Mouse (Mus musculus): Measurements from ENCODE around the gene Ier2.
"Not testable (repeated sequence)": the region's sequence is repeated elsewhere in the genome, so short reads cannot be mapped to it uniquely, and the experiment has no call there.

Ier2 gene

DNA sequence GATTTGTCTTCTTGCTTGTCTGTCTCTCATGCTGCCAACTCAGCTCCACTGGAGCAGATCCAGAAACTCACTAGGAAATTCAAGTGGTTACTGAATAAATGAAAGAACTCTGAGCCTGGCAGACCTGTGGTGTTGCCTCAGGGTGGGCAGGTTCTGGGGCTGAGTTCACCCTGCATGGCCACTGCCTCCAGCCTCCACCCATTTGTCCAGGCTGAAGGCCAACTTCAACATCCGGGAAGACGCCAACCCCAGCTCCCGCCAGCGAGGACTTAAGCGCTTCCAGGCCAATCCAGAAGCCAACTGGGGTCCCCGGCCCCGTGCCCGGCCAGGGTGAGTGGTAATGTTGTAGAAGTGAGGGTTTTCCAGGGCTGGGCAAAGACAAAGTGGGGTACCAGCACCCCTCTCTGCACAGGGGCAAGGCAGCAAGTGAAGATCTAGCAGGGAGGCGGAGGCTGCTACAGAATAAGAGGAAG, 36.3 kb upstream of the Ier2 start:
- CTCF ChIA-PET = interaction anchor here (0.6 to 0.9 kb wide), 4 partner anchors 9 to 805 kb away, joined by 3 to 4 read pairs (median 3); no protein-coding TSS in a partner anchor

DNA sequence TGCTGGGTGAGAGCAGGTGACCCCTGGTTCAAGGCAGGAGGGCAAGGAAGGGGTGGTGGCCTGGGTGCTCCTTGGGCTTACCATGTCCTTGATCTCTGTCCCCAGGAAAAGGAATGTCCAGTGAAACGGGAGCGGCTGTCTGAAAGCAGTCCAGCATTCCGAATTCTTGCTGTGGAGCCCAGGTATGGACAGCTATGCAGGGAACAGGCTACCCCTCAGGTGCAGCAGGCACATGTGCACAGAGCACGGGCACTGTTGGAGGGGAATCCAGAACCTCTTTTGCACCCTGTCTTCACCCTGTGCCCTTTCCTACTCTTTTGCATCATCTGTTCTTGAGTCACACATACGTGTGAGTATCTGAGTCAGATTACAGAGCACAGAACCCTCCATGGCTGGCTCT, 35.6 kb upstream of the Ier2 start:
- CTCF ChIA-PET = interaction anchor here (0.6 kb wide), 1 partner anchor 82 kb away, joined by 4 read pairs; no protein-coding TSS in a partner anchor

DNA sequence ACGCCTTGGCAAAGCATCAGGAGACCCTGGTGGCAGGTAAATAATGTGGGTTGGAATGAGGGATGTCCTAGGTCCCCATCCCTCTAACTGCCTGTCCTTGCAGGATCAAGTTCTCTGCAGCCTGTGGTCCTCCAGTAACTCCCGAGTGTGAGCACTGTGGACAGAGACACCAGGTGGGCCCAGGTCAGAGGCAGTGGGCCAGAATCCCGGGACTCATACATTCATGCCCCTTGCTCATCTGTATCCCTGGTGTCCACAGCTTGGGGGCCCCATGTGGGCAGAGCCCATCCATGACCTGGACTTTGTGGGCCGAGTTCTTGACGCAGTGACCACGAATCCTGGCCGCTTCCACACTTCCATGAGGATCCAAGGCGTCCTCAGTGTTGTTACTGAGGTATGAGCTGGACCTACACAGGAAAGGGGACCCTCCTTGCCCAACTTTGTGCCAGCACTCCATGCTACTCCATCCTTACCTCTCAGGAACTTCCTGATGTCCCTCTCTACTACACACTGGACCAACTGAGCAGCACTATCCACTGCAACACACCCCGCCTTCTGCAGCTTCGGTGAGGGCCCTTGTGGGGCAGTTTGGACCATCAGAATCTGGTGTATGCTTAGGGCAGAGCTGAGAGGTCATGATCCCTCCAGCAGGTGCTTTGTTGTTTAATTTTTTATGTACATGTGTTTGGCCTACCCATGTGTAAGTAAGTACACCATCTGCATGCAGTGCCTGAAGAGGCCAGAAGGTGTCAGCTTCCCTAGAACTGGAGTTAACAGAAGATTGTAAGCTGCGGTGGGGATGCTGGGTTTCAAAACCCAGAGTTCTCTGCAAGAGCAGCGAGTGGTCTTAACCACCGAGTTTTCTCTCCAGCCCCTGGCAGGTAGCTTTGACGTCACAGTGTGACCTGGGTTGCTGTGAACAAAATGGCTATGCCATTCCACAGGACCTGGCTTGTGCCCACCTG, 34.8 kb upstream of the Ier2 start:
- CTCF ChIA-PET = interaction anchor here (0.5 kb wide), 1 partner anchor 143 kb away, joined by 11 read pairs; the partner anchor contains the start of gene Rad23a

DNA sequence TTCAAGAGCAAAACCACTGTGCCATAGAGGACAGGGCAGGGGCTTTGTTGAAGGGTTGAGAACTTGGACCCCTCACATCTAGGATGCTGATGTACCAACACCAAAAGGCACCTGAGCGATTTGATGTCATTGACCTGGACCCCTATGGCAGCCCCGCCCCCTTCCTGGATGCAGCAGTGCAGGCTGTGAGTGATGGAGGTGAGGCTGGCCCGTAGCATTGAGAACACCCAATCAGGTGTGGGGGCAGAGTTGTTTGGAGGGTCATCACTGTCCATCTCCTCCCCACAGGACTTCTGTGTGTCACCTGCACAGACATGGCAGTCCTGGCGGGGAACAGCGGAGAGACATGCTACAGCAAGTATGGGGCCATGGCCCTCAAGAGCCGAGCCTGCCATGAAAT, 32.5 kb upstream of the Ier2 start:
- CTCF ChIA-PET = interaction anchor here (1.0 kb wide), 1 partner anchor 13 kb away, joined by 5 read pairs; no protein-coding TSS in a partner anchor

DNA sequence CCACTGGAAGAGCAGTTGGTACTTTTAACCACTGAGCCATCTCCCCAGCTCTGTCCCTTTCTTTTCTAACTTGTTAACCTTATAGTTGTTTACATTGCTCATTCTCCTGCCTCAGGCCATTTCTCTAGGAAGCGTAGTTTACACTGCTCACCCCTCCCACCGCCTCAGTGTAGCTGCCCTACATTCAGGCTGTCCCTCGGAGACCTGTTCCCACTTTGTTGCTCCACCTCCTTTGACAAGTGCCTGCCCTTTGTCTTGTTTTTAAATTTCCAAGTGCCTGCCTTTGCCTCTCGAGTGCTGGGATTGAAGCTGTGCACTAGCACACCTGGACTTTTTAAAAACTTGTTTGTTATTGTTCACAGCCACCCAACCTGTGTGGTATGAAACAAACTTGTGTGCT, 30.7 kb upstream of the Ier2 start:
- CTCF ChIA-PET = interaction anchor here (0.6 kb wide), 1 partner anchor 55 kb away, joined by 7 read pairs; no protein-coding TSS in a partner anchor

DNA sequence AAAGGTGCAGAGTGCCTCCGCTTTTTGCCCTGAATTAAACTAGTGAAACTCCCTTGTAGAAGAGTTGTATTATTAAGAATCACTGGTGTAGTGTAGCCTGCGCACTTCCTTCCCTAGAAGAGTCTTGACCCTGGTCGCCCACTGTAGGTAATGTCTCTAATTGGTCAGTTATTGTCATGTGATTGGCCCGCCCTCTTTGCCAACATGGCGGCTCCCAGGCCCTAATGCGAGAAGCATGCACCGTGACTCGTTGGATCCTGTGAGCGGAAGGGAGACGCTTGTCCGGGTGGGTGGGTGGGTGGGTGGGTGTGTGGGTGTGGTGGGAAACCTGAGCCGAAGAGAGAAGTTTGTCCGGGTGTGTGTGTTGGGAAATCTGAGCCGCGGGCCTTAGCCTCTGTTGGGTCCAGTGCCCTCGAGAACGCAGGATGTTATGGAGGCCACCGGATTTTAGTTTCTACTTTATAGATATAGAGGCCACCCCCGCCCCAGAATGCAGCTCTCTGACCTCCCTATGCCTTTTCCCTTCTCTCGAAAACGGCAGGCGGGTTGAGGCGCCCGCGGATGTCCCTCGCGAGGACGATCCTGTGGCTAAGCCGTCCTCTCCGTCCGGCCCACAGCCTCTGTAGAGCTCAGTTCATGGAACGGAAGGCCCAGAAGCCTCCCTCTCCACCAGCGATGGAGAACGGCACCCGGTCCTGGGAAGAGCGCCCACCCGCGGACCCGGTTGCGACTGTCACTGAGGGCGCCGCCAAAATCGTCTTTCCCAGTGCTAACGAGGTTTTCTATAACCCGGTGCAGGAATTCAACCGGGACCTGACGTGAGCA, 26.7 kb upstream of the Ier2 start:
- CTCF ChIA-PET = no interaction called here

DNA sequence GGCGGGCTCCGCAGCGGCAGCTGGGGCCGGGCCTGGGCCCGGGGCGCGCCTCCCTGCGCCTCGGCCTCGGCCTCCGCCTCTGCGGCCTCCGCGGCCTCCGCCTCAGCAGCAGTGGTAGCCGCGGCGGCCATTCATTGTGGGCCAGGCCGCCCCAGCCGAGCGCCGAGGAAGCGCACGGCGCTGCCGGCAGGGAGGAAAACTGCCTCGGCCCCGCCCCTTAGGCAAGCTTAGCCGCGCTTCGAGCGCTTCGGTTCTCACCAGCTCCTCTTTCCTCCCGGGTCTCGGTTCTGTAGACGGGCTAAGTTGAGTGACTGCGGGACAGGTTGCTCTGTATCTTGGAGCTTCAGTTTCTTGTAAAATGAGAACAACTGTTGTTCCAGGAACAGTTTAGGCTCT, 25.1 kb upstream of the Ier2 start, which contains the start of gene Nacc1:
Nacc1 (minus strand) TSS at position 158 of the 396 bp plus-strand sequence.
- CTCF ChIA-PET = interaction anchor here (0.6 kb wide), 1 partner anchor 19 kb away, joined by 3 read pairs; no protein-coding TSS in a partner anchor

DNA sequence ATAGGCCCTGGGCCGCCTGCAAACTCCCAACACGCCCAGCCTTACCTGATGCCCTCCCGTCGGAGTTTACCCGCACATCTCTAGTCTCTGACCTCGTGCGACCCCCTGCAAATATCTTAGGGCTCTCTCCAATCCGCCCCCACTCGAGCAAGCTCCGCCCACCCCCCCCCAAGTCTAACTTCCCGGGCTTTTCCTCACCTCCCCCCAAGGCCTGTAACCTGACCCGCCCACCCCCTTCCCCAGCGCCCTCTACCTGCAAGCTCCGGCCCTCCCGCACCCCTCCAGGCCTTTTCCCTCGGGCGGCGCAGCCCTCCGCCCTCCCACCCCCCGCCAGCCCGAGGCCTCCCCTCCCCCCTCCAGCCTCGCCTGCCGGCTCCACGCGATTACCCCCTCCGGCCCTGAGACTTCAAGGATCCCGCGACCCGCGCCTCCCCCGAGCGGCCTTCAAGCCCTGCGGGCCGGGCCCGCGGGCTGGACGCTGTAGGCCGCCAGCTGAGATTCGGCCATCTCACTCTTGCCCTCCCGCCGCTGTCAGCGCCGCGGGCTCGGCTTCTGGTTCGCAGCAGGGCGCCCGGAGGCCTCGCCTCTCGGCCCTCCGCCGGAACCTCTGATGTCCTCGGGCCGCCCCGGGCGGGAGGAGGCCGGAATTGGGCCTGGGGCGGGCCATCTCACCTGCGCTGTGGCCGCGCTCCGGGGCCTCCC, 24.5 kb upstream of the Ier2 start:
- CTCF ChIA-PET = interaction anchor here (0.6 to 0.7 kb wide), 3 partner anchors 20 to 507 kb away, joined by 3 to 5 read pairs (median 3); no protein-coding TSS in a partner anchor

DNA sequence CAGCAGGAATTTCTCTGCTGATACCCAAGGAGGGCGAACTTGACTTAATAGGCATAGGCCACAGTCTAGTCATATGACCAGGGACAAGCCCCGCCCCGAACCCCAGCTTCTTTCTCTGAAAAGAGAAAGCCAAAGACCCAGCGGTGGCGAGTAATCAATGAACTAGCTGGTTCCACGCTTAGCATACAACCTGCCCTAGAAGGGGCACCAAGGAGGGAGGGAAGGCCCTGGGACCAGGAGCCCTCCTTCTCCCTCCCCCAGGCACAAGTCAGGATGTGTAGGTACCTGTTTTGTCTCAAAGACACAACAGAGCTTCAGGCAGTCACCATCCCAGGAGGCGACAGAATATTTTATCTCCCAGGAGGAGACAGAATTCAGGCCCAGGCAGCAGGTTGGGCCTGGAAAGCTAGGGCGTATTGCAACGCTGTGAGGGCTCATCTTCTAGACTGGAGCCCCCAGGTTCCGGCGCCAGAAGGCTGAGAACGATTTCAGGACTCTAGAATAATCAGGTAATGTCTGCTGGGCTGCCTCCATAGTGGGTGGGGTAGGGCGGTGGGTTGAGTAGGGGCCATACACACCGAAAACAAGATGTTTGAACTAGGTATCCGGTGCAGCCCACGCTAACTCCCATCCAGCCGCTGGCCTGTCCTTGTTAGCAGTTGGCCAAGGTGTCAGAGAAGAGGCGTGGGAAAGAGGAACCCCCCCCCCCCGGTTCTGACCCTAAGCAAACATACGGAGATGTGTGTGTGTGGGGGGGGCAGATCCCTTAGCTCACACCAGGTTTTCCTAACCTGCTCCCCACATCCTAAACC, 23.7 kb upstream of the Ier2 start, which contains the start of gene Trmt1:
Trmt1 (plus strand) TSS at position 117 of the 812 bp plus-strand sequence.
- CTCF ChIA-PET = interaction anchor here (0.6 to 0.7 kb wide), 3 partner anchors 50 to 506 kb away, joined by 3 to 9 read pairs (median 5); no protein-coding TSS in a partner anchor

DNA sequence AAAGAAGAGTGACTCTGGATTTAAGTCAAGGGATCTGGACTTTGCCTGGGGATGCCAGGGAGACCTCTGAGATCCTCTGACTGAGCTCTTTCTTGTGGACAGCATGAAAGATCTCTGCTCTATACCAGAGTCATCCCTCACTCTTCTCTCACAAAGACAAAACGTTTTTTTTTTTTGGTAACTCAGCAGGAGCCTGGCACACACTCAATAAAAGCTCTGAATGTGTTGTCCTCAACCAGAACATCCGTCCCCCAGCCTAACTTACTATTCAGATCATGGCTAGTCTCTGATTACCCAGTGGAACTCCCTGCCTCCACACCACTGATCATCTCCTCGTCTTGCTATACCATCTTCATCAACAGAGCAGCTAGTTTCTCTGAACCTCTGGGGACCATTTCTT, 21.9 kb upstream of the Ier2 start:
- CTCF ChIA-PET = no interaction called here

DNA sequence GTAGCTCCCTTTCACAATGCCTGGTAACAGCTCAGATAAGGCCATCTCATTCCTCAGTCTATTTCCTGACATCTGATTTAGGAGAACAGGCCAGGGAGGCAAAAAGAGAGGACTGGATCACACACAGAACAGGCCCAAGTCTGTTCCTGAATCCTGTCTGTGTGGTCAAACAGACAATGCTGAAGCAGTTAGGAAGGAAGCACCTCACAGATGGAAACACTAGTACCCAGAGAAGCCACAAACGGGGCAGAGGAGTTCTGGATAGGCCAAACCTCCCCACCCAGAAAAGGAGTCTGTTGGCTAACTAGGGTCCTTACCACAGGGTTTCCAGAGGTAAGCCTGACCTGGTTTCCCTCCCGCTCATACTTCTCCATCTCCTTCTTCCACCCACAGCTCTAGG, 19.6 kb upstream of the Ier2 start:
- CTCF ChIA-PET = interaction anchor here (0.6 kb wide), 1 partner anchor 165 kb away, joined by 3 read pairs; no protein-coding TSS in a partner anchor

DNA sequence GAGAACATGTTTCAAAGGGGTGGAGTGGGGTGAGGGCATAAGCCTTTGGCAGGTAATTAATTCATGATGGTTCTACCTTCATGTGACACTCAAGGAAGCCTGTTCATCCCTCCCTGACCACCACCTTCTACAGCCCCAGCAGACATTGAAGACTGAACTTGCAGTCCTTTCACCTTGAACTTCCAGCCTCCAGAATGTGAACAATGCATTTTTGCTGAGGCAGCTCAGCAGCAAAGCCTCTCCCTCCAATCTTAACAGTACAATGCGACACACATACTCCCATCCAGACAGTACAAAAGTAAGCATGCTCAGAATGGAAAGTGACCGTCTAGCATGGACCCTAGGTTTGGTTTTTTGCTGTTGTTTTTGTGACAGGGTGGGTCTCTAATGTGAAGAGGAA, 18.8 kb upstream of the Ier2 start:
- CTCF ChIA-PET = interaction anchor here (0.6 kb wide), 2 partner anchors 56 to 166 kb away, joined by 3 read pairs; no protein-coding TSS in a partner anchor

DNA sequence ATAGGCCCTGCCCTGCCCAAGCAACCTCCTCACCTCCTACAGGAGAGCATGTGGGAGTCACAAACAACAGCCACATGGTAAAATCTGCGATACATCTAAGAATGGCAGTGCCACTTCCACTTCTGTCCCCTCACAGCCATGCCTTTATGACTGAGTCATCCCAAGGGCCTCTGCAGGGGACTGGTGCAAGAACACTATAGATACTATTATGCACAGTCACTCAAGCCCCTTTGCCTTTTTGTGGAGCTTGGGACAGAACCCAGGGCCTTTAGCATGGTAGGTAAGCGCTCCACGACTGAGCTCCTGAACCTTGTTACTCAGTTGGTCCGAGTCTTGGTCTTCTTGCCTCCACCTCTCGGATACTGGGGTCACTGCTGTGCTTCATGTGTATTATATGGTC, 14.7 kb upstream of the Ier2 start:
- CTCF ChIA-PET = no interaction called here

DNA sequence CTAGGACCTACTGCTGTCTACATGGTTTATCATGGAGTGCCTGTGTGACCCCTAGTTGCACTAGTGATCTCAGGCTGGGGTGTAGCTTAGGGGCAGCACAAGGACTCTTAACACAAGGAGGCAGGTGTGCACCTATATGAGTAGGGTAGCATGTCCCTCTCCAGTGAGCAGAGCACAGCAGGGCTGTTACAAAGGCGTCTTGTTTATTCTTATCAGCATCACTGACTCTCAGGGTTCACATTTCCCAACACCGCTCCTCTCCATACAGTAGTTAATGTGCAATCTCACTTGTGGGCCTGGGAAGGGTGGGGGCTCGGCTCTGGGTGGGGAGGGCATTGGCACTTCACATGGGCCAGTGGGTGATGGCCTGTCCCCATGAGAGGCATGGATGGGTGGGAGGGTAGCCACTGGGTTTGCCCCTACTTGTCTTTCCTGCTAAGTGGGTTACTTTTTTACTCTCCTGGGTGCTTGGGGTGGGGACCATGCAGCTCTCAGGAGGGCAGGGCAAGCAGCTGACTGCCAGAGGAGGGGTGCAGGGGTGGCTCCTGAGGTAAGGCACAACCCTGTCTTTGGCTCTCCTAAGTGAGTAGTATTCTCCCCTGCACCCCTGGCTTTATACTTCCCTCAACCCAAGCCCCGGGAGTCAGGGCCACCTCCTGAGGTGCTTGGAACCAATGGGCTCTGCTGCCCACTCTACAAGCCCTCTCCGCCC, 7.8 kb upstream of the Ier2 start:
- CTCF ChIA-PET = not testable (repeated sequence)

DNA sequence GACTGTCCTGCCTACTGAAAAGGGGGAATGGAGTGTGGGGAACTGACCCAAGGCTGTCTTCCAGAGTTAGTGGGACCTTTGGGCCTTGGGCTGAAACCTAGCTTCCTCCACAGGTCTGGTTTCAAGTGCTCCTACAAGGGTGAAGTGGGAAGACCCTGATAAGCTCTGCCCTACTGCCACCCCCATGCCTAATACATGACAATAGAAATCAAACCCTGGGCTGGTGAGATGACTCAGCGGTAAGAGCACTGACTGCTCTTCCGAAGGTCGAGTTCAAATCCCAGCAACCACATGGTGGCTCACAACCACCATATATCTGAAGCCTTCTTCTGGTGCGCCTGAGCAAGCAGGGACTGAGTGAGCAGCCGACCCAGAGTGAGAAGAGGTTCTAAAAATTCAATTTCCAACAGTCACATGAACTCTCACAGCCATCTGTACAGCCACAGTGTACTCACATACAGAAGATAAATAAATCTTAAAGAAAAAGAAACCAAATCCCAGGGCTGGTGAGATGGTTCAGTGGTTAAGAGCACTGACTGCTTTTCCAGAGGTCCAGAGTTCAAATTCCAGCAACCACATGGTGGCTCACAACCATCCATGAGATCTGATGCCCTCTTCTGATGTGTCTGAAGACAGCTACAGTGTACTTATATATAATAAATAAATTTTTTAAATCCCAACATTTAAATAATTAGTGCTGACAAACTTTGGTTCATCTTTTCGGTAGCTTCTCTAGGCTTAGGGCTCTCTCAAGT, 6.3 kb upstream of the Ier2 start:
- CTCF ChIA-PET = no interaction called here

DNA sequence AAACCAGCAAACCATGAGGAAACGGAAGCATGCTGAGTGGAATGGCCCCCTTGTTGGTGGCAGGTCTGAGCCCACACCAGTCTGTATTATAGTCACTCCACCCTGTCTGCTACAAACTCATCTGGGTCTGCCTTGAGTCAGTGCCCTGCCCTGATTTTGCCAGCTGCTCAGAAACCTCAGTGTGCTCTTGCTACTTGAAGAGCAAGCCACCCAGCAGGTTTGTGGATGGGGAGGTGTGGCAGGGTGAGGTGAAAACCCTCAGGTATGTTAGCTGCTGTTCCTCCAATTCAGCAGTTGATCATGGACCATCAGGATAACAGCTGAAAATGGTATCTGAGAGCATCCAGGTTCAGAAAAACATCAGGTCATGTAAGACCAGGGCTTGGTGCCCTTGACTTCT, 5.4 kb upstream of the Ier2 start:
- CTCF ChIA-PET = no interaction called here

DNA sequence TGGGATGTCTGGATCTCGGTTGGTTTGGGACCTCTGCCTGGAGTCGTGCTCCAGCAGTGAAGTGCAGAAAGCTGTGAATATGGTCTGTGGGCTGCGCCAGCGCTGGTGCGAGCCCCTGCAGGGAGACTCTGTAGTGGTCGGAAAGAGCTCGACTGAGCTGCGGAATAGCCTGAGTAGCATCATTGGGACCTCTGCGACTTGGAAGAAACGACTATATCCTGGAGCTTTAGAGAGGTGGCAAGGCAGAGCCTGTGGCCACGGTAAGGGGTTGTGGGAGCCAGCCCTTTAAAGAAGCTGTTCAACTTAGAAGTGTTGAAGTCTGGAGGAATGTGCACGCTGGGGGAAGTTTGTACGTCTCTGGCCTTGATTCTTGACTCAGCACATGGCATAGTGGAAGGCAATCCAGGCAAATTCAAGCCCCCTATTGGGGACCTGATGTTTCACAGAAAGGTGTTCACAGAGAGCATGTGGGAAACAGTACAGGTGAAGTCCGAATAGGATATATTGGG, 2.8 kb upstream of the Ier2 start:
- CTCF ChIA-PET = interaction anchor here (0.6 kb wide), 1 partner anchor 41 kb away, joined by 3 read pairs; no protein-coding TSS in a partner anchor

Data from spleen, embryonic (tissue).